ENCODE assay signal across 12 mouse cellular contexts in the genomic region with DNA sequence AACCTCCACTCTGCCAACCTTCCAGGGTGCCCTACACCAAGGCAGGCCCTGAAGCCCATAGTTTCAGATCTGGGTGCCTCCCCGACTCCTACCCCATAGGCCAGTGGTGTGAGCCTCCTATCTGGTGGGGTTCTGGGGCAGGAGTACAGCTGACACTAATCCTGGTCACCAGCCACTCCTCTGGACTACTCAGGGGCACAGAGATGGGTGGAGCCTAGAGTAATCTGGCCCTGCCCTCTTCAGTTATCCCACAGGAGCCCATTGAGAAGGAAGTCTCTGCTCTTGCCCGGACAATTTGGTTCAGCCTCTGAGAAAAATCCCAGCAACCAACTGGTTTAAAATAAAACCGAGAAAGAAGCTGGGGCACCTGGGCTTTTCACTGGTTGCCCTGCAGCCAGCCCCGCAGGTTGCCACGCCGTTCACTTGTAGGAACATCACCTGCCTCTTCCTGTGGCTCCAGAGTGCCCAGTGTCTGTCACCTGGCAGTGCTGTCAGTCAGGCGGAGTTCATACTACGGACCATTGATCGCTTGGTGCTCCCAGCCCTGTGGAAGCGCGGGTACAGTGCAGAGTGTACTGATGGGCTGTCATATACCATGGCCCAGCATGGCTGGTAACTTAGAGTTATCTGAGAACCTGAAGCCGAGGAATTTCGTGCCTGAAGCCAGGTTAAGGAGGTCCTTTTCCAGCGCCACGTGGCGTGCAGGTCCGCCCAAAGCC.
DNase-seq lines count a peak whose midpoint lies in the region; ATAC-seq and TF ChIP-seq lines count a peak whose summit lies in the region.
"Had no signal": no experiment of that assay in that cellular context is flagged by ENCODE, and none has a peak within 500 bp of the region (broad histone marks: within the 10 kb centered on the region; RNA-seq: fewer than 3 reads in every experiment).

No protein-coding gene starts in this region.

- H3K27me3 ChIP-seq in heart, embryonic 11.5 days (ENCODE audit: control insufficient read depth, insufficient read depth, low read length), result peaks cover 80% of the 10 kb centered on the region
- peaks cover 13% of the 10 kb centered on the region for H3K27me3 ChIP-seq in ES-Bruce4 (ENCODE audit: control insufficient read depth, insufficient read depth, low read length, poor library complexity, severe bottlenecking)
- H3K27me3 ChIP-seq in forebrain, embryonic 15.5 days, result peaks cover 50% of the 10 kb centered on the region
- H3K27me3 ChIP-seq in midbrain, embryonic 12.5 days, result no peaks in the 10 kb centered on the region

- H3K27ac ChIP-seq in heart, embryonic 11.5 days (ENCODE audit: low read depth, low read length), result no peak overlapping the region
- no peak overlapping the region for H3K27ac ChIP-seq in ES-Bruce4 (ENCODE audit: insufficient read depth, low read length)
- peak overlapping the region; percentile 74 for H3K27ac ChIP-seq in forebrain, embryonic 15.5 days (replicated peaks)
- H3K27ac ChIP-seq in midbrain, embryonic 12.5 days (replicated peaks), result peak overlapping the region; percentile 91

- 11% methylated on average over 17 of the region's 17 CpGs for WGBS in heart, embryonic 11.5 days (ENCODE audit: insufficient replicate concordance)
- WGBS in forebrain, embryonic 15.5 days, result 14% methylated on average over 17 of the region's 17 CpGs
- WGBS in midbrain, embryonic 12.5 days, result 12% methylated on average over 17 of the region's 17 CpGs

- H3K4me3 ChIP-seq in heart, embryonic 11.5 days (ENCODE audit: low read depth, low read length), result peak overlapping the region; percentile 37
- peak overlapping the region; percentile 34 for H3K4me3 ChIP-seq in ES-Bruce4 (ENCODE audit: low read depth, low read length)
- peak overlapping the region; percentile 27 for H3K4me3 ChIP-seq in forebrain, embryonic 15.5 days
- peak overlapping the region; percentile 94 for H3K4me3 ChIP-seq in midbrain, embryonic 12.5 days

- H3K9me3 ChIP-seq in heart, embryonic 11.5 days (replicated peaks; ENCODE audit: control insufficient read depth, low read length), result no peaks in the 10 kb centered on the region
- no peaks in the 10 kb centered on the region for H3K9me3 ChIP-seq in ES-Bruce4 (replicated peaks; ENCODE audit: control insufficient read depth, insufficient read depth, low read length, poor library complexity, severe bottlenecking)
- H3K9me3 ChIP-seq in forebrain, embryonic 15.5 days, result no peaks in the 10 kb centered on the region
- no peaks in the 10 kb centered on the region for H3K9me3 ChIP-seq in midbrain, embryonic 12.5 days

- H3K4me2 ChIP-seq in heart, embryonic 11.5 days, result peak overlapping the region; percentile 59
- peak overlapping the region; percentile 51 for H3K4me2 ChIP-seq in forebrain, embryonic 15.5 days (replicated peaks)
- H3K4me2 ChIP-seq in midbrain, embryonic 12.5 days (replicated peaks), result peak overlapping the region; percentile 67

- no peaks in the 10 kb centered on the region for H3K36me3 ChIP-seq in heart, embryonic 11.5 days (ENCODE audit: control insufficient read depth, insufficient read depth, low read length)
- no peaks in the 10 kb centered on the region for H3K36me3 ChIP-seq in ES-Bruce4 (ENCODE audit: control insufficient read depth, insufficient read depth, low read length, poor library complexity, severe bottlenecking)
- no peaks in the 10 kb centered on the region for H3K36me3 ChIP-seq in forebrain, embryonic 15.5 days
- H3K36me3 ChIP-seq in midbrain, embryonic 12.5 days, result peaks cover 28% of the 10 kb centered on the region

- intact Hi-C loops in heart, postnatal 36 days (cut with DNase I), result no loop called here
- intact Hi-C loops in left cerebral cortex, postnatal 25 days (cut with DNase I), result loop anchor here (10.0 kb wide), 1 partner anchor 196 kb away; no protein-coding TSS in a partner anchor

- H3K4me1 ChIP-seq in heart, embryonic 11.5 days (ENCODE audit: control insufficient read depth, insufficient read depth, low read length), result peaks cover 10% of the 10 kb centered on the region
- no peaks in the 10 kb centered on the region for H3K4me1 ChIP-seq in ES-Bruce4 (ENCODE audit: control insufficient read depth, insufficient read depth, low read length)
- H3K4me1 ChIP-seq in forebrain, embryonic 15.5 days, result peaks cover 68% of the 10 kb centered on the region
- H3K4me1 ChIP-seq in midbrain, embryonic 12.5 days, result peaks cover 64% of the 10 kb centered on the region

- TF ChIP-seq CTCF in ES-Bruce4 (IDR thresholded peaks at IDR 0.05; ENCODE audit: low read depth, low read length), result no peak

- DNase-seq in heart, postnatal 36 days, result no peak
- no peak for DNase-seq in left cerebral cortex, postnatal 25 days (ENCODE audit: low spot score in 2 of 2)
- no peak for DNase-seq in layer of hippocampus, adult 9-11 months
- DNase-seq in yolk sac, embryonic 10.5 days (ENCODE audit: low spot score), result no peak
- DNase-seq: cerebellum, postnatal 14 days; gastrocnemius, postnatal 10 days; layer of hippocampus, postnatal 36 days; right cerebral cortex, postnatal 4 days had no signal

- TF ChIP-seq EP300 in ES-Bruce4 (IDR thresholded peaks at IDR 0.05; ENCODE audit: insufficient read depth, low read depth, low read length), result no peak

- TF ChIP-seq POLR2A in ES-Bruce4 (IDR thresholded peaks at IDR 0.05; ENCODE audit: insufficient read depth, low read length), result no peak

- no peak overlapping the region for H3K9ac ChIP-seq in heart, embryonic 11.5 days (ENCODE audit: low read depth, low read length)
- no peak overlapping the region for H3K9ac ChIP-seq in ES-Bruce4 (ENCODE audit: low read depth, poor library complexity, severe bottlenecking)
- H3K9ac ChIP-seq in forebrain, embryonic 15.5 days (replicated peaks), result peak overlapping the region; percentile 45; the same call in 1 of the 2 replicates
- peak overlapping the region; percentile 68 for H3K9ac ChIP-seq in midbrain, embryonic 12.5 days (replicated peaks)

- ATAC-seq in heart, embryonic 11.5 days (replicated peaks; ENCODE audit: insufficient number of reproducible peaks, low FRiP score, low TSS enrichment), result no peak
- ATAC-seq in forebrain, embryonic 15.5 days (replicated peaks), result no peak
- ATAC-seq in midbrain, embryonic 12.5 days (ENCODE audit: low FRiP score, low read depth), result peak; percentile 58

Comparison
In these comparisons a context has a peak if more than half of its experiments do, and no peak if none do; other contexts are left out.
1. H3K27ac ChIP-seq: peak in forebrain, embryonic 15.5 days (single experiment) and midbrain, embryonic 12.5 days (single experiment); none in heart, embryonic 11.5 days (single experiment) and ES-Bruce4 (single experiment).
2. H3K4me3 ChIP-seq: peak in every context shown above with its lines; median percentile 94 in midbrain, embryonic 12.5 days; 37 in heart, embryonic 11.5 days; 34 in ES-Bruce4; 27 in forebrain, embryonic 15.5 days.
3. H3K9ac ChIP-seq: peak in forebrain, embryonic 15.5 days (single experiment) and midbrain, embryonic 12.5 days (single experiment); none in heart, embryonic 11.5 days (single experiment) and ES-Bruce4 (single experiment).
4. Peak in every context shown above with its lines, with median percentiles within 50 percentile points of each other: H3K4me2 ChIP-seq.